In the genomic region with DNA sequence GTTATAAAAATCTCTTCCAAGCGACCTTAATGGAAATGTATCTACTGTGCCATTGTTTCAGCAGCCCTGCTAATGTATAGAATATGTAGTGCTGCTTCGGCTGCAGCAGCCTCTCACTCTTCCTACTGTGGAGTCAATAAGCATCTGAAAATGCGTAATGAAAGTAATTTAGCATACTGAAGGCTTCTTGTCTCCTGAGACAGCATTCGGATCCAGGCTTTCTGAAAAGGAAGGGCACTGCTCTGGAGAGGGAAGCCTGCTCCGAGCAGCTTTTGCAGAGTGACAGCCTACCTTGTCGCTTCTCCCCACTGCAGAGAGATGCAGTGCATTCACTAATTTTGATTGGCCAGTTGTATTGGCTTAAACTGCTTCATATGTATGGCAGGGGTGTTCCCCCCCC, we compare ENCODE assay signal across 10 mouse cellular contexts. TPM values are rescaled to one million over a fixed set of nuclear protein-coding genes. Genes with fewer than 3 reads are reported as not detected.
DNase-seq lines count a peak whose midpoint lies in the region; ATAC-seq and TF ChIP-seq lines count a peak whose summit lies in the region.
"Had no signal": no experiment of that assay in that cellular context is flagged by ENCODE, and none has a peak within 500 bp of the region (broad histone marks: within the 10 kb centered on the region; RNA-seq: fewer than 3 reads in every experiment).

Gpr22 (minus strand) TSS at position 348 of the 400 bp plus-strand sequence.

- no peak for TF ChIP-seq CTCF in left cerebral cortex, adult 2 months (IDR thresholded peaks at IDR 0.05)

- 20% methylated on average over 6 of the region's 6 CpGs for WGBS in embryonic facial prominence, embryonic 11.5 days
- 33% methylated on average over 6 of the region's 6 CpGs for WGBS in heart, embryonic 16.5 days
- 41% methylated on average over 6 of the region's 6 CpGs for WGBS in kidney, embryonic 16.5 days

- H3K4me1 ChIP-seq in embryonic facial prominence, embryonic 11.5 days (ENCODE audit: control insufficient read depth, insufficient read depth, low read length): no peaks in the 10 kb centered on the region
- H3K4me1 ChIP-seq in heart, embryonic 16.5 days (ENCODE audit: control insufficient read depth, insufficient read depth, low read length): no peaks in the 10 kb centered on the region; the same call in 1 of the 2 replicates
- H3K4me1 ChIP-seq in kidney, embryonic 16.5 days (ENCODE audit: insufficient read depth, low read length): no peaks in the 10 kb centered on the region

- intact Hi-C loops in left cerebral cortex, adult 2 months (cut with DNase I): loop anchor here (1.0 to 5.0 kb wide), 5 partner anchors 17 to 214 kb away; no protein-coding TSS in a partner anchor

- no peak within 1 kb of the TSS for H3K4me3 ChIP-seq in embryonic facial prominence, embryonic 11.5 days (ENCODE audit: low read depth, low read length)
- H3K4me3 ChIP-seq in heart, embryonic 16.5 days (ENCODE audit: low read length): peak within 1 kb of the TSS; percentile 57
- H3K4me3 ChIP-seq in left cerebral cortex, adult 2 months: peak within 1 kb of the TSS; percentile 64
- H3K4me3 ChIP-seq in kidney, embryonic 16.5 days (ENCODE audit: low read length): no peak within 1 kb of the TSS
- H3K4me3 ChIP-seq: erythroblast, embryonic 14.5 days had no signal

- no peak within 1 kb of the TSS for H3K27ac ChIP-seq in embryonic facial prominence, embryonic 11.5 days (replicated peaks; ENCODE audit: low read depth, low read length)
- H3K27ac ChIP-seq in heart, embryonic 16.5 days (ENCODE audit: low read length): peak within 1 kb of the TSS; percentile 49
- peak within 1 kb of the TSS; percentile 97 for H3K27ac ChIP-seq in left cerebral cortex, adult 2 months
- no peak within 1 kb of the TSS for H3K27ac ChIP-seq in kidney, embryonic 16.5 days (ENCODE audit: low read length)

- no peaks in the 10 kb centered on the region for H3K9me3 ChIP-seq in embryonic facial prominence, embryonic 11.5 days (replicated peaks; ENCODE audit: control insufficient read depth, low read length)
- H3K9me3 ChIP-seq in heart, embryonic 16.5 days (replicated peaks; ENCODE audit: control insufficient read depth, low read length): no peaks in the 10 kb centered on the region
- H3K9me3 ChIP-seq in kidney, embryonic 16.5 days (ENCODE audit: low read length): no peaks in the 10 kb centered on the region

- no peak for ATAC-seq in embryonic facial prominence, embryonic 11.5 days (replicated peaks; ENCODE audit: insufficient number of reproducible peaks, low FRiP score, low TSS enrichment, low read depth)
- no peak for ATAC-seq in heart, embryonic 16.5 days (replicated peaks; ENCODE audit: extremely low read depth, insufficient read depth, low FRiP score)
- ATAC-seq in kidney, embryonic 16.5 days (ENCODE audit: low FRiP score, low TSS enrichment): no peak

- H3K36me3 ChIP-seq in embryonic facial prominence, embryonic 11.5 days (replicated peaks; ENCODE audit: control insufficient read depth, insufficient read depth, low read depth, low read length): no peaks in the 10 kb centered on the region
- no peaks in the 10 kb centered on the region for H3K36me3 ChIP-seq in heart, embryonic 16.5 days (ENCODE audit: control insufficient read depth, insufficient read depth)
- H3K36me3 ChIP-seq in kidney, embryonic 16.5 days (ENCODE audit: insufficient read depth, low read length): no peaks in the 10 kb centered on the region

- no peaks in the 10 kb centered on the region for H3K27me3 ChIP-seq in embryonic facial prominence, embryonic 11.5 days (ENCODE audit: control insufficient read depth, insufficient read depth, low read length)
- H3K27me3 ChIP-seq in heart, embryonic 16.5 days (ENCODE audit: control insufficient read depth, insufficient read depth, low read length): no peaks in the 10 kb centered on the region
- H3K27me3 ChIP-seq in kidney, embryonic 16.5 days (ENCODE audit: insufficient read depth, low read length): no peaks in the 10 kb centered on the region

- H3K4me2 ChIP-seq in embryonic facial prominence, embryonic 11.5 days (ENCODE audit: low read depth, low read length): no peak within 1 kb of the TSS; the same call in 1 of the 2 replicates
- peak within 1 kb of the TSS; percentile 65 for H3K4me2 ChIP-seq in heart, embryonic 16.5 days (ENCODE audit: low read depth, low read length)
- no peak within 1 kb of the TSS for H3K4me2 ChIP-seq in kidney, embryonic 16.5 days (replicated peaks; ENCODE audit: low read depth, low read length)

- H3K9ac ChIP-seq in embryonic facial prominence, embryonic 11.5 days (replicated peaks; ENCODE audit: low read length): no peak within 1 kb of the TSS
- peak within 1 kb of the TSS; percentile 80 for H3K9ac ChIP-seq in heart, embryonic 16.5 days (ENCODE audit: low read length)
- H3K9ac ChIP-seq in kidney, embryonic 16.5 days (replicated peaks; ENCODE audit: low read length): no peak within 1 kb of the TSS

- DNase-seq in brain, adult 2 months (ENCODE audit: low read depth, low spot score): peak; percentile 97
- DNase-seq in embryonic facial prominence, embryonic 11.5 days (ENCODE audit: low spot score): peak; percentile 27
- peak; percentile 62 to 70 for DNase-seq in left cerebral cortex, adult 2 months (ENCODE audit: extremely low spot score in 1 of 2, low spot score in 2 of 2)
- DNase-seq in right cerebral cortex, adult 2 months (ENCODE audit: low spot score in 2 of 2): peak; percentile 78 to 81
- DNase-seq in thymus, postnatal 25 days: no peak
- no peak for DNase-seq in kidney, postnatal 36 days

RNA-seq across cellular contexts. Expression of gene Gpr22, which starts in this region (rescaled TPM):
- 1.8 and 2.2 TPM in 2 replicates for polyA plus RNA-seq in embryonic facial prominence, embryonic 11.5 days (2014; fragmentation: Nextera tagmentation; extraction: Ambion mirVana)
- polyA plus RNA-seq in heart, embryonic 16.5 days (2015; fragmentation: Nextera tagmentation; extraction: Ambion mirVana): 7.5 and 8.1 TPM in 2 replicates
- total RNA-seq in left cerebral cortex, adult 2 months (2021): 10 to 100 TPM; 49.5 to 54.4 TPM
- 0.39 and 0.46 TPM in 2 replicates for polyA plus RNA-seq in kidney, embryonic 16.5 days (2015; fragmentation: Nextera tagmentation; extraction: Ambion mirVana)
- total RNA-seq: neutrophil, adult 5-6 weeks had no signal
- polyA plus RNA-seq: erythroblast, embryonic 14.5 days had no signal

Comparison
In these comparisons a context has a peak if more than half of its experiments do, and no peak if none do; other contexts are left out.
1. DNase-seq: peak in brain, adult 2 months (single experiment), embryonic facial prominence, embryonic 11.5 days (single experiment), left cerebral cortex, adult 2 months (2 of 2) and right cerebral cortex, adult 2 months (2 of 2); none in thymus, postnatal 25 days (single experiment) and kidney, postnatal 36 days (0 of 2).
2. H3K27ac ChIP-seq: peak in heart, embryonic 16.5 days (single experiment) and left cerebral cortex, adult 2 months (single experiment); none in embryonic facial prominence, embryonic 11.5 days (single experiment) and kidney, embryonic 16.5 days (single experiment).
3. H3K4me3 ChIP-seq: peak in heart, embryonic 16.5 days (single experiment) and left cerebral cortex, adult 2 months (single experiment); none in embryonic facial prominence, embryonic 11.5 days (single experiment) and kidney, embryonic 16.5 days (single experiment).